Mouse (Mus musculus) urinary bladder, postnatal 36 days (tissue): ENCODE measurements around the gene Ntn1.

Experiments used
- DNase-seq, 2 experiments: peaks; one replicate each; pipeline ENCODE4 v3.0.0; 2022; ENCODE audit warnings: low spot score in 2 of 2, mixed read lengths in 1 of 2

Gene Ntn1

DNA sequence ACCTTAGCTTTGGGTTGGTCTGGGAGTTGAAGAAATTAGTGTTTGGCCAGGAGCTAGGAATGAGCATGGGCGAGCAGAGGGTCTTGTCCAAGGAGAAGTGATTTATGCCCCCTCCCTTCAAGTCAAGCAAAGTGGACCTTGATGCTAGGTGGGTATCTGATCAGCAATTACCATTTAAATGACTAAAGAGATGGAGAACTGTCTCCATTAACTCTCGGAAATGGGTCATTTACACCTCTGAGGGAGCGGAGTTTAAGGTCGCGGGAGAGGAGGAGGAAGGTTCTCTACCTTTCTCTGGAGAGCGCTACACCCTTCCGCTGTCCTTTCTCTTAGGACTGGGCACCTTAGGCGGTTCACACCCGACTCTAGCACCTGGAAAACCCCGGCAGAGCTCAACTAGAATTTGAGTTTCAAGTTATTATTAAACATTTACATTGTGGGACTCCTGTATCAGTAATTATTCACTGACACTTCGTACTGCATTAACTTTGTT lies at the start of gene Ntn1:
Gene Ntn1 (minus strand): TSS at position 97 of the 493 bp plus-strand sequence.
- no peak for DNase-seq

DNA sequence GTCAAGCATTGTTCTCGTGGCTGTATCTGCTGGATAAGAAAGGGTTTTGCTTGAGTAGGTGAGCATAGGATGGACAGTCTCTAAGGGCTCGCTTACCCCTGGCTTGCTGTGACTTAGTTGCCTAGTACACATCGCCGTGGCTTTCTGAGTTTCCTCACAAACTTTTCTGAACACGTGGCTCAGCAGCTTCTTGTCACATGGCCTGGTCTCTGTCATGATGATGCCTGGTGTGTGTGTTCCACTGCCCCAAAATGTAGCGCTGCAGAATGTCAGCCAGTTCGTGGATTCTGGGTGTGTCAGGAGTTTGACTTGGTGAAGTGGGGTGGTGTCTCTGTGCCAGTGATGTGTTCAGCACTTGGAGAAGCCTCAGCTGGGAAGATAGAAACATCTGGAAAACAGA lies 47.7 kb upstream of the Ntn1 start:
- DNase-seq: no peak

DNA sequence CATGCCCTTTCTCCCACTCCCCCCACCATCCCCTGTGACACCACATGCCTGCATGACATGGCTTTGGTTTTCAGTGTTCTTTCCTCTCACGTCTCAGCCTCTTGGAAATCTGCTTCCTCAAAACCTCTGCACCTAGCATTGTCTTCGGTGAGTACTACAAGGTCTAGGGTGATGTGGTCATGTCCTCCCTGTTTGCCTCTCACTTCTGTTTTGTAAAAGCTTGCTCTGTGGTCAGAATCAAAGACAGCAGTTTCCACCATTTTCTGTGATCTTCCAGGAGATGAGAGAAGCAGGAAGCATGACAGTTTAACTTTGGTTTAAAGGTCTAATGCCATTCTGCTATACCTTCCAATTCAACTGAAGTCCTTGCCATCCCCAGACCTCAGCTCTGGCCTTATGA lies 46.6 kb upstream of the Ntn1 start:
- DNase-seq: no peak

DNA sequence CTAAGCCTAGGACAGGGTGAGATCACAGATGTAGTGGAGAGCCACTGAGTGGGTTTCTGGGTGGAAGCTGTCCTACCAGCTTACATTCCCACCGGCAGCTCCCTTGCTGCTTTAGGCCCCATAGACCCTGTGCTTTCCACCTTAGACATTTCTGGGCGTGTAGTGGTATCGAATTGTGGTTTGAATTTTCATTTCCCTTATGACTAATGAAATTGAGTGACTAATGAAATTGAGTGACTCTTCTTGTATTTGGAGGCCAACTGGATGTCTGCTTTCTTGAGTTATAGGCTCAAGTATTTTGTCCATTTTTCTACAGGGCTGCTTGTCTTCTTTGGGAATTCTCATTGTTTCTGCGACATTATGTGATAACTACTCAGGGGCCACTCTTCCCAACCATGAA lies 45.9 kb upstream of the Ntn1 start:
- DNase-seq: no peak

DNA sequence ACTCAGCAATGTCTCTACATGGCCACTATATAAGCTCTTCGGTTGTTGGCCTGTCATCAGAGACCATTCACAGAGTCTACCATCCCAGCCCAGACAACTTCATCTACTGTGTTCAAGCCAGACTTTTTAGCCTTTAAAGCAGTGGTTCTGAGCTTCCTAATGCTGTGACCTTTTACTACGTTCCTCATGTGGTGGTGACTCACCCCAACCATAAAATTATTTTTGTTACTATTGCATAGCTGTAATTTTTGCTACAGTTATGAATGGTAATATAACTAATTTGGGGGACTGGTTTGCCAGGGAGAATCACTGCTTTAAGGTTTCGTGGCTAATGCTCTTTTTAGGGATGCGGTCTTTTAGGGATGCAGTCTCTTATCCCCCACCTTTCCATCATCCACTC lies 45.3 kb upstream of the Ntn1 start:
- DNase-seq: no peak

DNA sequence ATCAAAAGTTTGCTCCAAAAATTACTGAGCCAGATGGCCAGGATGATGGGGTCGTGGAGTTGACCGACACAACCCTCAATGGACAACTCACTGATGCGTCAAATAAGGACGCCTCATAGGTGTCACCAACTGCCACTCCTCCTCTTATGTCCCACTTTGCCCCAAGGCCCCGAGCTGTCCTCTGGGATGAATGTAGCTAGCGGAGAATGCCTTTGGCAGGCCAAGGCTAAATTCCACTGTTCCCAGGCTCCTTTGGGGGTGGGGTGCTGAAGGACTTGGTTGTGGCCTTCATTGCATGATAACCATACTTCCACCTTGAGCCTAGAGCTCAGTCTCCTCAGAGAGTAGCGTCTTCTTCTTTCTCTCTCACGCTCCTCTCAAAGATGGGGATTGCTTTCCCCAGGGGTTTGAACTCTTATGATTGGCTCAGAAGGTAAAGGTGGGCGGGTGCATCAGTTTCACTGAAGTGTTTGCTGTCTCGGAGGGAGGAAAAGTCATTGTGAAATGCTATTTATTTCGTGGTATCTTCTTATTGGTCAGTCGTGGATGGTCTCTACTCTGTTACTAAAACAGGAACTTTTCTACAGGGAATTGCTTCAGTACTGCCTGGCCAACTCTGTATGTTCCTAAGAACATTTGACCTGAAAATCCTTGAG lies 42.5 kb upstream of the Ntn1 start:
- DNase-seq: no peak

DNA sequence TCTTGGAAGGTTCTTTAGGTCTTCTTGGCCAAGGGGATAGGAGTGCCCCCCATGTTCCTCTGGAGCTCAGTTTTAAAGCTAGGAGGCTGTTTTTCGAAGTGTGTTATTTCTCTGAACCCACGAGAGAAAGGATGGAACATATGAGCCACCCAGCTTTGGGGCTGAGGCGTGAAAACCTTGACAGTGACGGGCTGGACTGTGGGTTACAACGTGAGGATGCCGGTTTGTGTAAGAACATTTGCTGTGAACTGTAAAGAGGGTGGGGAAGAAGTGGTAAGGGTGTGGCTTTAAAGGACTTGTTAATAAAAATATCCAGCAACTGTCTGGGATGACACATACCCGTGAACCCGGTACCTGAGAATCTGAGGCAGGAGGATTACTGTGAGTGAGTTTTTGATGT lies 41.7 kb upstream of the Ntn1 start:
- DNase-seq: no peak

DNA sequence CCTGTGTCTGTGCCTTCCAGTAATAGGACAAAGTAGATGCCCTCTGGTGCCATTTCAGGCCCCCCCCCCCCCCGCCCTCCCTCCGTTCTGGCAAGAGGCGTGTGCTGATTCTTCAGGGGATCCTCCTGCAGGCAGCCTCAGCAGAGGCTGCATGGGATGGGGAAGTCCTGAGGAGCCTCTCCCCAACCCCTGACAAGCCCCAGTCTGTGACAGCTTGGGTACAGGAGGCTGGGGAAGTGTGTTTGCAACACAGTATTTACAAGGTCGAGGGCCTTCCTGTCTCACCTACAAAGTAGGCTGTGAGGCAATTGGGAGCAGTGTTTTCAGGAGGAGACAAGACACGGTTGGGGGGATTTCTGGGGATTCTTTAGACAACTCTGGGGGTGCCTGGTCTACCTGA lies 40.3 kb upstream of the Ntn1 start:
- no peak for DNase-seq

DNA sequence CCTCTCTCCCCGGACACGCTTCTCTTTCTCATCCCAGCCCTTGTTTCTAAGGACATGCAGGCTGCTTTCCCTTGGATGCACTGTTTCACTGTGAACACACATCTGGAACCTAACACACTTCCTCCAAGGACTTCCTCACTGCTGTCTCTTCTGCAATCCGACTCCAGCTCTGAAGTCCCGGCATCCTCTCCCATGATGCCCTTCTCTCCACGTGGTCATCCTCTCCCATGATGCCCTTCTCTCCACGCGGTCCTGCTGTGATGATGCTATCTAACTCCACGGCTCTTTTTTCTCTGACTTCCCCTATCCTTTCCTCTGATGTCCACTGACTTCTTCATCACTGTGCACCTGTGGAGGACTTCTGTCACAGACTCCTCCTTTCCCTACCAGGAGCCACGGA lies 39.5 kb upstream of the Ntn1 start:
- DNase-seq: no peak

DNA sequence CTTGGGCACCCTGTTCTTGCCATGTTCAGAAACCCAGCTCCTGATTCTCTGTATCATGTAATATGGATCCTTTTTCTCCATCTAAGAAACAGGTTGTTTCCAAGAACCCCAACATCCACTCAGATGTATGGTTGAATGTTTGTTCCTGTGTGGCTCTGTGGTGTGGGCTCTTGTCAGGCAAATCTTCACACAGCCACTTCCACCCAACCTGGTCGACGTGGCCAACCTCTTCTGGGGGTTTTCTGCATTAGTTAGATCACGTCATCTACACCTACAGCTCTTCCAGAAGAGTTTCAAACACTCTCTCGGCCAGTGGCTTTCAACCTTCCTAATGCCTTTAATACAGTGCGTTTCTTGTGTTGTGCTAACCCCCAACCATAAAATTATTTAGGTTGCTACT lies 35.8 kb upstream of the Ntn1 start:
- no peak for DNase-seq

DNA sequence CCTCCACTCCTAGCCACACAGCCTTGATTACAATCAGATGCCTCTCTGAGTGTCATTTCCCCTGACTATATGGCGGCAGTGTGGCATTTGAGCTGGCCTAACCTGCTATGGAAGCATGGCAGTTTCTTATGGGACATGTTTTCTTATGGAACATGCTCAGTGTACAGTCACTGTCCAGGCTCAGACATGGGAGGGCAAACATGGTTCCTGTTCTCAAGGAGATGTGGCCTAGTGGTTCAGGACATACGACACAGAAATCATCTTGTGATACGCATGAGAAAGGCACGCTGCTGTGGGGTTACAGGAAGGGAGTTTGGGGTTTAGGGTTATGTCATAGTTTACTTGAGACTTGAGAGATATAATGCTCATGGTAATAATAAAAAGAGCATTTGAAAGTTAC lies 35.0 kb upstream of the Ntn1 start:
- DNase-seq: no peak

DNA sequence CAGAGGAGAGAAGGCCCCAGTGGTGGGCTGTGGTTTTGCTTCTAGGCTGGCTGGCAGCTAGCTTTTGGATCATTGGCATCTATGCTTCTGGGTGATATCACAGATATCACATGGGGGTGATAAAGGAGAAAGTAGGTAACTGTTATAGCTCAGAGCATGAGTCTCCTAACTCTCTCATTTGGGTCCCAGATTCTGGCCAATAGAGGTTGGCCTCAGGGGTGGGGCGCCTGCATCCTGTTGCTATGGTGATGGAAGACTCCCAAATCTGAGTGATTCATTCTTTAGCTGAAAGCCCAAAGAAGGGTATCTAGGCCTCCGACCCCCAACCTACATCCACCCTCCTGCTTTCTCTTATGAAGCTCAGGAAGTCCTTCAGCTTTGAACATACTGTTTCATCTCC lies 34.1 kb upstream of the Ntn1 start:
- no peak for DNase-seq

DNA sequence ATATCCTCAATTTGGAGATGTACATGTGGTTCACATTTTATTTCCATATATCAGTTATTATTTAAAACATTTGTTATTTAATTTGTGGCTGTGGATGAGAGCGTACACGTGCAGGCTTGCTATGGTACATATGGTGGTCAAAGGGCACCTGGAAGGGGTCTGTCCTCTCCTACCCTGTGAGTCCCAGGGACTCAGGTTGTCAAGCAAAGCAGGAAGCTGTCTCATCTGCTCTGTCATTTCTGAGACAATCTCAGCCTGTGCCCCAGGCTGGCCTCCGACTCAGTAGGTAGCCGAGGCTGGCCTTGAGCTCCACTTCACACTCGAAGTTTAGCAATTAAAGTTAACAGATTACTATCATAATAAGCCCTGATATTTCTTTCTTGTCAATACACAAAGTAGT lies 32.9 kb upstream of the Ntn1 start:
- DNase-seq: no peak

DNA sequence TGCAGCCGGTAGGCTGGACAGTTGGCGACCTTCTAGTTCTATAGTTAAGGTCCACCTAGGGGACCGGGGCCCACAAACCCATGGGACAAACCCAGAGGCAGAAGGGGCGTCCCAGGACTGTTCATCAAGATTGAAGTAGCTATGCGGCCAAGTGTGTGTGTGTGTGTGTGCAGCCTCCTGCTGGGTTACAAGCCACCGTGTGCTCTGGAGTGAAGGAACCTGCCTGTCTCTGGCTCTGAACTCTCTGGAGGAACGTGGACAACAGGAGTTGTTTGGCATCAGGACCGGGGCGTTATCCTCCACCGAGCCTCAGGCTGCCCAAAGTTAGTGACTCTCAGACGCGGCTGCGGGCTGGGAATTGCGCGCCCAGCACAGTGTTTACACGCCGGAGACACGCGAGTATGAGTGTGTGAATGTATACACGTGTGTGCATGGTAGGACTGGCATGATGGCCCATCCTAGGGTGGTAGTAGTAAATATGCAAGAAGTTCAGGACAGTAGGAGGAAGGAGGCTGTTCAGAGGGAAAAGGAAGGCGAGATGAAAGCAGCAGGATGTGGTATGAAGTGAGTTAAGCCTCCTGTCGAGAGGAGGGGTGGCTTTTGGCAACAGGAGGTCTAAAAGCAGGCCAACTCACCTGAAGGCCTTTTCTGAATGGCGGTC lies 31.9 kb upstream of the Ntn1 start:
- no peak for DNase-seq

DNA sequence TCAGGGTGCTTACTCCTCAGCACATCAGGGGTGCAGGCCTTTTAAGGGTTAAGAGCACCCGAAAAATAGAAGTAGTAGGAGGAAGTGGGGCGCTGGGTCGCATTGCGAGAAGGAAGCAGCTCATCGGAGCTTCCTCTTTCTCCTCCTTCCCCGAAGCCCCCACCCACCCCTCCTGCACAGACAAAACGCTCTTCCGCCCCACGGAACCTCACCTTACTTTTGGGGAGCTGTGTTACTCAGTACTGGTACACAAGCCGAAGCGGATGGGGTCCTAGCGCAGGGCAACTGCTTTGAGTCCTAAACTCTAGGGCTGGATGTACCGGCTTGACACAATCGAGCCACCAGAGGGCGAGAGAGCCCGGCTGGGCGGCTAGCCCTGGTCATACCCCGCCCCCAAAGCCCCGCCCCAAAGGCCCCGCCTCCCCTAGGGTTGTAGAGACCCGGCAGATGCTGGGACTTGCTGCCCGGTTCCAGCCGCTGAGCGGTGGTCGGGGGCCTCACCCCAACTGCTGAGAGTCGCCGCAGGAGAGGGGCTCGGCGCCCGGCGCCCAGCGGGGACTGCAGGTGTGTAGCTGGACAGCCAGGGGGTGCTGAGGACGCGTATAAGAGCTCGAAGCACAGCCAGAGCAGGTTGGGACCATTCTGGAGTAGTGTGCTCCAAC lies 31.2 kb upstream of the Ntn1 start, which contains the start of gene Pik3r5:
Gene Pik3r5 (plus strand): TSS at position 423 of the 662 bp plus-strand sequence.
- DNase-seq: peak; percentile 59 to 72

DNA sequence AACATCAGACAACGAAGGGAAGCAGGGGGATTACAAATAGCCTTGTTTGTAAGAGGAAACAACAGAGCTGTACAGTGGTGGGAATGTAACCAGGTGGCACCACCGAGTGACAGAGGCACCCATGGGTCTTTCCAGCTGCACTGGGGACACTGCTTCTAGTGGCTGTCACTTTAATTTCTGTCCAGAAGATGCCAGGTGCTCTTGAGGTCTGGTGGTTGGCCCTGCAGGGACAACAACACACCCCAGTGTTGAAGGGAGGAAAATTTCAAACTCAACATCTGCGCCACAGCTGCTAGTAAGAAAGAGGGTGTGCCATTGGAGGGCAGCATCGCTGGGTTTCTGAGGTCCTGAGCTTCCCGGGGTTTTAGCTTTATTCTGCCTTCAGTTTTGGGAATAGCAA lies 30.0 kb upstream of the Ntn1 start:
- DNase-seq: no peak

DNA sequence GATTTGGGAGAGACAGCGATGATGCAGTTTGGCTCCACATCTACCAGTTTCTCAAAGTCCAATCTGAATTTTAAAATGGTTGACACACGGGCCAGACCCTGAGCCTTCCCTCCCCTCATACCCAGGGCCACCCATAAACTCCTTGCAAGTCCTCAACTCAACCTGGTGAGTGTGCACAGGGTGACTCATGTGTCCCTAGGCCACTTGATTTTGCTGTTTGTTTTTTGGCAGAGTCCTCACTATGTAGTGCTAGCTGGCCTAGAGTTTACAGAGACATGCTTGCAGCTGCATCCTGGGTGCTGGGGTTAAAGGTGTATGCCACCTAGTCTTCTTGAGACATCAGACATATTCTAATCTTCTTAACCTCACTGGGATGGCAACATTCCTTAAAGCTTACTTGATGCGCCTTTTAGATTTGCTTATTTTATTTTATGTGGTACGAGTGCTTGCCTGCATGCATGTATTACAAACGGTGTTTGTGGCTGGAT lies 26.5 kb upstream of the Ntn1 start:
- DNase-seq: no peak

DNA sequence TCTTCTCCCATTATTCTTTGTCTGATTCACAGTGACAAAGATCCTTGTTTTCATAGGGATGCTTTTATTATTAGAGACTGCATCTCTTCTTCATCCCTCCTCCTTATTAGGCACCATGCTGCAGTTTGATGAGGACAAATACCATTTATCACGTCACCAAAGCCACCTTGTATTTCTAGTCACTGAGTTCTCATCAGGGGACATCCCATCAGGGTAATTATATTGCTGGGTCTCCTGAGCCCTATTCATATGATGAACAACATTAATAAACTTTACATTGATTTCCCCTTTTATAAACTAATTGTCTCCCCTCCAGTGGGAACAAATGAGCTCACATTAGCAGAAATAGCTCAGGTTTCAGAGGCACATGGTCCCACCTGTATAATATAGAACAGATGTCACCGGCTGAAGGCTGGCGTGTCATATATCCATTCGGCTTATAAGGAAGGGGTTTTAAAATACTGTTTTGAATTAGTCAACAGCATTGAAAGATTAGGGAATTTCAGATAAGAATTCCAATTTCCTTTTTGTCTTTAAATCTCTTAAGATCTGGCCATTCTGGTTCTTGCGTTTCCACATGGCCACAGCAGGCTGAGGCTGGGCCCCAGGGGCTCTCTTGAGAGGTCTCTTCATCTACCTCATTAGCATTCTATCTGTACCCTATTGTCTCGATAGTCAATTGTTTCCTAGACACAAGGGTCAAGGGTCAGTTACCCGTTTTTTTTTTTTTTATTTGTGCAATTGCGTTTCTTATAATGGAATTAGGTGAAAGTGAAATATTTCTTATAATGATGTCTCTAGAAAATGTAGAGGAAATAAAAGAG lies 25.1 kb upstream of the Ntn1 start:
- DNase-seq: no peak

DNA sequence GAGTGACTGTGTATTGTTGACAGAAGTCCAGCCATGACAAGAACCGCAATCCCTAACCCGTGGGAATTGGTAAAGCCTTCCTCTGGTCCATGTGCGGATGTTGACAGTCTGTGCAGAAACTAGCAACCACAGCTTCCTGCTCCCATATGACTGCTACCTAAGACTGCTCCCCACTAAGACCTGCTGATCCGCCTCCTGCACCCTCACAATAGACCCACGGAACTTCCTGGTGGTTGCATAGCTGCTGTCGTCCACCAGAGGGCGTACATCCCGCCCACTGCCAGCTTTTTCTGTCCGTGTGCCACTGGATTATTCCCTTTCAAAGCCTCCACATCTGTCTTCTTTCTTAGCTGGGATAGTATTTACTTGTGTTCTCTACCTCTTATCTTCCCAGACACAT lies 17.2 kb upstream of the Ntn1 start:
- DNase-seq: no peak

DNA sequence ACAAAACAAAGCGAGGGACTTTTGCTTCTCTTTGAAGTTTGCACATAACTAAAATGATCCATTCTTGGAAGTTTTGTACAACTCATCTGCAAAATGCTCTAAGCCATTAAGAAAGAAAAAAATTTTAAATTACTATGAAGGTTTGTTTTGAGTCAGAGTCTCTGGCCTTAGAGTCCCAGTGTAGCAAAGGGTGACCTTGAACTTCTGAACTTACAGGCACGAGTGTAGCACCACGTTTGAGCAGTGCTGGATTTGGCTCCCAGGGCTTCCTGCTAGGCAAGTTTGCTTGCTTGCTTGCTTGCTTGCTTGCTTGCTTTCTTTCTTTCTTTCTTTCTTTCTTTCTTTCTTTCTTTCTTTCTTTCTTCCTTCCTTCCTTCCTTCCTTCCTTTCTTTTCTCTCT lies 16.4 kb upstream of the Ntn1 start:
- DNase-seq: no peak

DNA sequence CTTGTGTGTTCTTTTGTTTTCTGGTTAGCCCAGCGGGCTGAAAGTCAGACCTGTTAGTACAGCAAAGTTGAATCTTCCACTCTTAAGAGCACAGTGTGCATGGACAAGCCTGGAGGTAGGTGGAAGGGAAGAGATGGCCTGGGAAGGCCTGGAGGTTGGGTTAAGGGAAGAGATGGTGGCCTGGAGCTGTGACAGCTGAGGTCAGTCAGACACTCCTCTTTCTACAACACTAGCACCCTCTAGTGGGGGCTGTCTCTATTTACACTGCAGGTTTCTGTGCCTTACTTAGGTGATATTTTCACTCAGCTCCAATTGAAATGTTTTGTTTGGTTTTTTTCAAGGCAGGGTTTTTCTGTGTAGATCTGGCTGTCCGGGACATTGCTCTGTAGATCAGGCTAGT lies 7.5 kb upstream of the Ntn1 start:
- peak in 1 of 2 experiments; percentile 64 for DNase-seq
